Mouse (Mus musculus): ENCODE data around the gene Olfr285. TPM values are rescaled to one million over a fixed set of nuclear protein-coding genes. Genes with fewer than 3 reads are reported as not detected.

Gene Olfr285
- not detected in 2 replicates for polyA plus RNA-seq (2016; fragmentation: Nextera tagmentation; extraction: Ambion mirVana)

DNA sequence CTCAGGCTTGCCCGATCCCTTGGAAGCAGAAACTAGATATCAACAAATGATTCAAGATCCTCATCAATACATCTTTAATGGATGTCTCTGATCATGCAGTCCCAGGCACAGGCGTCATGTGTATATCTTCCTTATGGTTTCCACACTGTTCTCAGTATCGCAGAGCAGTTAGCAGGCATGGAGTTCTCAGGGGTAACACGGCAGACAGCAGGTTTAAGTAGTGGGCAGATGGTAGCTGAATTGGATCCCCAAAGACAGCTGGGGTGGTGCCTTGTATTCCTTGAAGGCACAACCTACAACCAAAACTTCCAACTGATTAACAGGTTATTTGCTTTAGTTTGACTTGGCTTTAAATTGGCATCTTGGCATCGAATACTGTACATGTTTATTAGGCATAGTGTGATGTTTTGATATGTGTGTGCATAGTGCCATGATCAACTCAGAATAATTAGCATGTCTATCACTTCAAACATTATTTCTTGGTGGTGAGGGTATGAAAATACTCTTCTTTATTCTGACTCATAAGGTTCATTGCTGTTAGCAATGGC, at the start of gene Olfr285:
Olfr285 (minus strand) TSS at position 177 of the 548 bp plus-strand sequence.
- 92% methylated on average over 5 of the region's 5 CpGs for WGBS

DNA sequence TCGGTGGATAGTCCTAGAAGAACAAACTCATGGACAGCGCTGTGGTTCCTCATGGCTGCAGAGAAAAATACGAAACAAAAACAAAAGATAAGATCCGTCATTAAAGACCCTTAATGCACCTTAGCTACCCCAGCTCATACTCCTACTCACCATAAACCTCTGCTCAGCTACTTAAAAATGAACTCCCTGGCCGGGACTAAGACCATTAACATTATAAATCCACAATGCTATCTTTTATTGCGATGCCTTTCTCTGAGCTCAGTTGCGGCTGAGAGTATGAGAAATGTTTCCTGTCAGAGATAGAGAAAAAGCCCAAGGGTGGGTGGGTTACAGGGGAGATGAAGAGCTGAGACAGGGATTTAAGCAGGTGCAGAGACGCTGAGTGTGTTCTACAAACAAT, 23.7 kb upstream of the Olfr285 start, which contains the start of gene Olfr284:
Olfr284 (minus strand) TSS at position 101 of the 400 bp plus-strand sequence.
- H3K9me3 ChIP-seq (replicated peaks) = no peaks in the 10 kb centered on the region
- H3K27me3 ChIP-seq (ENCODE audit: low read depth, poor library complexity, severe bottlenecking) = no peaks in the 10 kb centered on the region
- DNase-seq (ENCODE audit: low spot score) = no peak
- H3K4me3 ChIP-seq = no peak within 1 kb of the TSS
- H3K36me3 ChIP-seq = no peaks in the 10 kb centered on the region
- H3K4me1 ChIP-seq = no peaks in the 10 kb centered on the region
- 92% methylated on average over 8 of the region's 8 CpGs for WGBS
- H3K27ac ChIP-seq (replicated peaks) = no peak within 1 kb of the TSS

More for the DNA sequence above, at the start of gene Olfr285:
- no peaks in the 10 kb centered on the region for H3K4me1 ChIP-seq
- H3K27ac ChIP-seq (replicated peaks) = no peak within 1 kb of the TSS
- DNase-seq (ENCODE audit: low spot score) = no peak
- no peaks in the 10 kb centered on the region for H3K27me3 ChIP-seq (ENCODE audit: low read depth, poor library complexity, severe bottlenecking)
- H3K36me3 ChIP-seq = no peaks in the 10 kb centered on the region
- H3K9me3 ChIP-seq (replicated peaks) = no peaks in the 10 kb centered on the region
- H3K4me3 ChIP-seq = no peak within 1 kb of the TSS

DNA sequence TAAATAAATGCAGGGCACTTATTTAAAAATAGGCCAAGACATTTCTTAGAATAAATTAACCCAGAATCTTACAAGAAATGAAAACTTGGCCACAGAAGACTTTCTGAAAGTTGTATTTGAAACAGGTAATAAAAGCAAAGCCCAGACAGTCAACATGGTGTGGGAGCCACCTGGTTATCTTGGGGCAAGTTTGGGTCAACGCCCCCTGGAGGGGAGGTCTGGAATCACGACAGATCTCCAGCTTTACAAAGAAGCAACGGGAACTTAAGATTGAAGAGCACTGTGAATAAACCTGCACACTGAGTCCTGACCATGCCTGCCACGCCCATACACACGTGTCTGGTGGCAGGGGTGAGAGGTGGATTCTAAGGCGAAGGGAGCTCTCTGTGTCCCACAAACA, 1.4 kb downstream of the Olfr285 start:
- Histone ChIP-seq H3K27me3 (ENCODE audit: low read depth, poor library complexity, severe bottlenecking) (no peaks in the 10 kb centered on the region), H3K27ac (replicated peaks) (no peak overlapping the region), H3K4me1 (no peaks in the 10 kb centered on the region), H3K36me3 (no peaks in the 10 kb centered on the region), H3K9me3 (replicated peaks) (no peaks in the 10 kb centered on the region), H3K4me3 (no peak overlapping the region)
- 56% methylated on average over 6 of the region's 6 CpGs for WGBS
- DNase-seq (ENCODE audit: low spot score) = no peak

DNA sequence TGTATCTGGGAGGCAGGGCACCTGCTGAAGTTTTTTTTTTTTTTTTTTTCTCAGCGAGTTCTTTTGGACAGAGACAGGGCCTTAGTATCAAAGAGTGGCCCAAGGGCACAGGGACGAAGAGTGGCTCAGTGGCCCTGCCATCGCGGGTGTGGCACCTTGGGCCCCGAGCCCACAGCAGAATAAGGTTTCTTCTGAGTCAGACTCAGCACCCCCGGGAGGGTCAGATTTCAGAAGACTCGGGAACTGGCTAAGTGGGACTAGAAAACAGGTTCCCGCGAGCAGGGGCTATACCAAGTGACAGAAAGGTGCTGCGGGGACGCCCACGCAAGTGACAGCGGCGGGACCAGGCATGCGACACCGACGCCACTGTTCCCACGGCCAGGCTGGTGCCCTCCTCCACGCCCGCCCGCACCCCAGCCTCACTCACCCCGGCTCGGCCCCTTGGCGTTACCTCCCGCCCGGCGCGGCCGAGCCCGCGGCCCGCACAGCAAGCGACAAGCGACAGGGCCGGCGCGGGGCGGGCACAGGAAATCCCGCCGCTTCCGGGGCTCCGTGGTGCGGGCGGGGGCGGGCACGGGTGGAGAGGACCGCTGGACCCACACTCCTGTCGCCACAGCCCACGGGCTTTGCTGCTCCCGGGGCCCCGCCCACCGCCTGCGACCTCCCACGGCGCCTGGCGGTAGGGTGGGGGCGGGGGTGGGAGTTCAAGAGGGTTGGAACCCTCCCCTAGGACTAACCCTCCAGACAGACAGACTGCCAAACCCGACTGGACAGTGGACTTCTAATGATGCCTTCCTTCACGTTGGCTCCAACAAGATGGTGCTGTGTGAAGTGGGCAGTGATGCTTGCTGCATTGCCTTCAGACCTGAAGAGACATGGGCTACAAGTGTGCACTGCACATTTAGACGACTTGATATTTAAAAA, 21.3 kb downstream of the Olfr285 start, which contains the start of gene Zfp641:
Zfp641 (minus strand) TSS at position 534 of the 924 bp plus-strand sequence.
- DNase-seq (ENCODE audit: low spot score) = peak; percentile 35
- Histone ChIP-seq H3K27ac (replicated peaks) (peak within 1 kb of the TSS; percentile 87), H3K27me3 (ENCODE audit: low read depth, poor library complexity, severe bottlenecking) (0 out of 2 replicates have a peak, but pooled peaks cover 5% of the 10 kb centered on the region), H3K36me3 (no peaks in the 10 kb centered on the region), H3K9me3 (replicated peaks) (no peaks in the 10 kb centered on the region; the same call in 1 of the 2 replicates), H3K4me1 (peaks cover 9% of the 10 kb centered on the region), H3K4me3 (peak within 1 kb of the TSS; percentile 77)
- WGBS = 3% methylated on average over 60 of the region's 60 CpGs

DNA sequence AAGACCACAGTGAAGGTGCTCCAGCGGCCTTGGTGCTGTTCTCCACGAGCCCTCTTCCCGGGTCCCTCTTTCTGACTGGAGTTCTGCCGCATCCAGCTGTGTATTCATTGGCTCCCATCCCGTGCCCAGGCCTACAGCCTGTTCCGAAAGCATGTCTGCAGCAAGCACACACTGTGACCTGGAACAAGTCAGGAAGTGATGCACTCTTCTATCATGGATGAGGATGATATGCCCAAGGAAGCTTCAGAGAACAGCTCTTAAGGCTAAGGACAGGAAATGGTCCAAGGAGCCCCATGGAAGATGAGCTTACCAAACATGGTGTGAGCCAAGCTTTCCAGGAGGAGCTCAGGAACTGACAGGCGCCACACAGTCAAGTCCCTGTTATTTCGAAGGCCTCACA, 23.5 kb downstream of the Olfr285 start:
- H3K9me3 ChIP-seq (replicated peaks) = no peaks in the 10 kb centered on the region
- DNase-seq (ENCODE audit: low spot score) = no peak
- H3K4me1 ChIP-seq = peaks cover 9% of the 10 kb centered on the region
- H3K27me3 ChIP-seq (ENCODE audit: low read depth, poor library complexity, severe bottlenecking) = 0 out of 2 replicates have a peak, but pooled peaks cover 5% of the 10 kb centered on the region
- no peak overlapping the region for H3K27ac ChIP-seq (replicated peaks)
- H3K4me3 ChIP-seq = no peak overlapping the region
- WGBS = 91% methylated on average over 8 of the region's 8 CpGs
- H3K36me3 ChIP-seq = no peaks in the 10 kb centered on the region

DNA sequence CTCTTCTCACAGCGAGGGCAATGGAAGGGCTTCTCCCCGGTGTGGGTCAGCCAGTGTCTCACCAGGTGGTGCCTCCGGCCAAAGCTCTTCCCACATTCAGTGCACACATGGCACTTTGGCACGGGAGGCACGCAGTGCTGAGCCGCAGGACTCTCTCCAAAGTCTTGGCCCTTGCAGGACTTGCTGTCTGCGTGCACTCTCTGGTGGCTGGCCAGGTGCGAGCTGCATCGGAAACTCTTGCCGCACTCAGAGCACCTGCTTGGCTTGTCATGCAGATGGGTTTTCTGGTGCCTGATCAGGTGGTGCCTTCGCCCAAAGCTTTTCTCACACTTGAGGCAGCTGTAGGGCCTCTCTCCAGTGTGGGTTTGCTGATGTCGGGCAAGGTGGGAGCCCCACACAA, 28.6 kb downstream of the Olfr285 start:
- Histone ChIP-seq H3K4me3 (no peak overlapping the region), H3K4me1 (no peaks in the 10 kb centered on the region), H3K27me3 (ENCODE audit: low read depth, poor library complexity, severe bottlenecking) (no peaks in the 10 kb centered on the region), H3K36me3 (no peaks in the 10 kb centered on the region), H3K27ac (replicated peaks) (no peak overlapping the region), H3K9me3 (replicated peaks) (no peaks in the 10 kb centered on the region)
- 71% methylated on average over 12 of the region's 12 CpGs for WGBS
- no peak for DNase-seq (ENCODE audit: low spot score)

DNA sequence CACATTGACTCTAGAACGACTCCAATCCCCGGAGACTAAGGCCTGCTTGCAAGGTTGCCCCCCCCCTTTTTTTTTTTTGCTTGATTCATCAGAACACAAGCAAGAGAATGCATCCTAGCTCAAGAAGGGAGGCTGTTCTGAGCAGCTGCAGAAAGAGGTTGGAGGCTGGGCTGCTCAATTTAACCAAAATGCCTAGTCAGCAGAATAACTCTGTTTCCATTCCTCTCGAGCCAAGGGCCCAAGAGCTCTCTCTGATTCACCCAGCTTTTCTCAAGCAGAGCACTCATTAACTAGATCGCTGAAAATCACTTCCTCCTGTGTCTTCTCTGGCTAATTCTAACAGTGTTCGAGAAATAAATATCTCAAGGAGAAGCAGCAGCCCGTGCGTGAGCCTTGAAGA, 30.7 kb downstream of the Olfr285 start:
- Histone ChIP-seq H3K4me1 (no peaks in the 10 kb centered on the region), H3K36me3 (no peaks in the 10 kb centered on the region), H3K9me3 (replicated peaks) (no peaks in the 10 kb centered on the region), H3K4me3 (no peak overlapping the region), H3K27ac (replicated peaks) (no peak overlapping the region), H3K27me3 (ENCODE audit: low read depth, poor library complexity, severe bottlenecking) (no peaks in the 10 kb centered on the region)
- WGBS = 88% methylated on average over 7 of the region's 7 CpGs
- no peak for DNase-seq (ENCODE audit: low spot score)

Other genes with a start within 250 kb of the Olfr285 start
- 36.3 and 43.1 TPM in 2 replicates for gene Pfkm, start 224.8 kb downstream of the Olfr285 start, polyA plus RNA-seq (2016; fragmentation: Nextera tagmentation; extraction: Ambion mirVana)
- 46.2 and 47.3 TPM in 2 replicates for gene Senp1, start 223.6 kb downstream of the Olfr285 start, polyA plus RNA-seq (2016; fragmentation: Nextera tagmentation; extraction: Ambion mirVana)
- gene Asb8, start 151.7 kb downstream of the Olfr285 start, polyA plus RNA-seq (2016; fragmentation: Nextera tagmentation; extraction: Ambion mirVana) = 41.7 and 47.2 TPM in 2 replicates
- 7.3 and 11.2 TPM in 2 replicates for gene Ccdc184, start 150.2 kb downstream of the Olfr285 start, polyA plus RNA-seq (2016; fragmentation: Nextera tagmentation; extraction: Ambion mirVana)
- not detected in 2 replicates for gene Olfr288, start 121.8 kb downstream of the Olfr285 start, polyA plus RNA-seq (2016; fragmentation: Nextera tagmentation; extraction: Ambion mirVana)
- not detected in 2 replicates for gene Gm44579, start 96.4 kb downstream of the Olfr285 start, polyA plus RNA-seq (2016; fragmentation: Nextera tagmentation; extraction: Ambion mirVana)
- not detected in 2 replicates for gene Olfr287, start 96.3 kb downstream of the Olfr285 start, polyA plus RNA-seq (2016; fragmentation: Nextera tagmentation; extraction: Ambion mirVana)
- gene Olfr286, start 82.9 kb downstream of the Olfr285 start, polyA plus RNA-seq (2016; fragmentation: Nextera tagmentation; extraction: Ambion mirVana) = 0.02 TPM in 1 of 2 replicates, not detected in the other
- gene H1fnt, start 60.1 kb downstream of the Olfr285 start, polyA plus RNA-seq (2016; fragmentation: Nextera tagmentation; extraction: Ambion mirVana) = not detected in 2 replicates
- gene Zfp641, start 21.2 kb downstream of the Olfr285 start, polyA plus RNA-seq (2016; fragmentation: Nextera tagmentation; extraction: Ambion mirVana) = 1.2 and 1.7 TPM in 2 replicates
- gene Olfr284, start 23.6 kb upstream of the Olfr285 start, polyA plus RNA-seq (2016; fragmentation: Nextera tagmentation; extraction: Ambion mirVana) = not detected in 2 replicates
- gene Olfr283, start 63.6 kb upstream of the Olfr285 start, polyA plus RNA-seq (2016; fragmentation: Nextera tagmentation; extraction: Ambion mirVana) = not detected in 2 replicates
- gene Olfr282, start 113.9 kb upstream of the Olfr285 start, polyA plus RNA-seq (2016; fragmentation: Nextera tagmentation; extraction: Ambion mirVana) = not detected in 2 replicates
- gene Olfr281, start 135.2 kb upstream of the Olfr285 start, polyA plus RNA-seq (2016; fragmentation: Nextera tagmentation; extraction: Ambion mirVana) = not detected in 2 replicates
- not detected in 2 replicates for gene OR5BS1P, start 152.5 kb upstream of the Olfr285 start, polyA plus RNA-seq (2016; fragmentation: Nextera tagmentation; extraction: Ambion mirVana)
- gene Lalba, start 165.4 kb upstream of the Olfr285 start, polyA plus RNA-seq (2016; fragmentation: Nextera tagmentation; extraction: Ambion mirVana) = 0.47 TPM in 1 of 2 replicates, not detected in the other
- gene Olfr279, start 175.0 kb upstream of the Olfr285 start, polyA plus RNA-seq (2016; fragmentation: Nextera tagmentation; extraction: Ambion mirVana) = not detected in 2 replicates
- 139 and 150 TPM in 2 replicates for gene Kansl2, start 216.9 kb upstream of the Olfr285 start, polyA plus RNA-seq (2016; fragmentation: Nextera tagmentation; extraction: Ambion mirVana)

All from midbrain, embryonic 10.5 days (tissue).